19 mouse cellular contexts compared by ENCODE assay signal in the genomic region with DNA sequence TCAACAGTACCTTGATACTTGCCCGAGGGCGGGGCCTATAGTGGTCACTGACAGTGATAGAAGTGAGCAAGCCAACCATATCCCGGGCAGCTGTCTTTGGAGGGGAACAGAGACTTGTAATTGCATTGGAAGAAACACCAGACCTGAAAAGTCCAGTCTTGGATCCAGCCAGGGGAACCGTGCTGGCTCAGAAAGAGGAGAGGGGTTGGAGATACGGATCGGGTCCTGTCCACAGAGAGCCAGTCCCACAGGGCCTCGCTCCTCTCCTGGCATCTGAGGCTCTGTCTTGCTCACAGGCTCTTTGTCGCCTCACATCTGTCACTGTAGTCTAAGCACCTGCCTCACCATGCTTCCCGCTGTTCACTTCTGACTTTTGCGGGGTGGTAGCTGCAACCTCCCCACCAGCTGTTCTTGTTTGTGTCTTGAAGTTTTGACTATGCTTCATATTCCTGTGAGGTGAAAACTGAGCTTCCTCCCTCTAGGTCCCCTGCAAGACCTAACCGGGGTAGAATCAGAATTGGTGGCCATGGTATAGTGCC. TPM values are rescaled to one million over a fixed set of nuclear protein-coding genes. Genes with fewer than 3 reads are reported as not detected.
"Had no signal": no experiment of that assay in that cellular context is flagged by ENCODE, and none has a peak within 500 bp of the region (broad histone marks: within the 10 kb centered on the region; RNA-seq: fewer than 3 reads in every experiment).

No protein-coding gene starts in this region.

- H3K36me3 ChIP-seq: liver, embryonic 13.5 days; midbrain, embryonic 15.5 days had no signal

- H3K27ac ChIP-seq: kidney, postnatal 0 days; layer of hippocampus, adult 2 months; left cerebral cortex, adult 2 months; liver, embryonic 13.5 days; midbrain, embryonic 15.5 days had no signal

- H3K9ac ChIP-seq: liver, embryonic 13.5 days; midbrain, embryonic 15.5 days had no signal

- H3K9me3 ChIP-seq: liver, embryonic 13.5 days; midbrain, embryonic 15.5 days had no signal

- H3K4me3 ChIP-seq: layer of hippocampus, adult 2 months; left cerebral cortex, adult 2 months; liver, embryonic 13.5 days; midbrain, embryonic 15.5 days had no signal

- ATAC-seq: midbrain, embryonic 15.5 days had no signal

- DNase-seq: kidney, adult 11 months; kidney, adult 8-10 months; kidney, postnatal 25 days; layer of hippocampus, postnatal 36 days; liver, embryonic 13.5 days; lung, adult 2 months; lung, postnatal 14 days; lung, postnatal 4 days; thymus, postnatal 14 days had no signal

- H3K4me2 ChIP-seq: liver, embryonic 13.5 days; midbrain, embryonic 11.5 days; midbrain, embryonic 15.5 days had no signal

RNA-seq across cellular contexts. Expression of gene Pdzd7, which starts 1.1 kb away (rescaled TPM):
- total RNA-seq: liver, adult 2 months; megakaryocyte progenitor cell, adult 5-6 weeks; megakaryocyte-erythroid progenitor cell, adult 5-6 weeks; monocyte, adult 5-6 weeks had no signal
- polyA plus RNA-seq: liver, embryonic 13.5 days; liver, embryonic 16.5 days had no signal

RNA-seq across cellular contexts. Expression of gene Lzts2, which starts 30.2 kb away (rescaled TPM):
- total RNA-seq: monocyte, adult 5-6 weeks had no signal
